Mouse (Mus musculus): ENCODE results near the gene H2al1i.

- TF ChIP-seq GABPA (IDR thresholded peaks at IDR 0.05; ENCODE audit: low read depth, low read length) (no peak), NRF1 (IDR thresholded peaks at IDR 0.05; ENCODE audit: insufficient read depth, low read depth, low read length, poor library complexity, severe bottlenecking) (no peak)
These were observed 36.4 kb downstream of the H2al1i start for GRCm38 (mm10) chrX:11360823-11361222.
